Mouse (Mus musculus) olfactory bulb, adult 2 months (tissue): ENCODE measurements around the gene Neil3. TPM values are rescaled to one million over a fixed set of nuclear protein-coding genes. Genes with fewer than 3 reads are reported as not detected.
"Not testable (repeated sequence)": the region's sequence is repeated elsewhere in the genome, so short reads cannot be mapped to it uniquely, and the experiment has no call there.

Experiments used
- H3K27ac ChIP-seq: fragments of 200-500 bp; 2 replicates; pipeline ENCODE4 v1.5.1; 2012; ENCODE audit warnings: low read depth, low read length; ENCODE audit not compliant: insufficient read depth
- H3K4me1 ChIP-seq: fragments of 200-500 bp; 2 replicates; pipeline ENCODE4 v1.6.1; 2012; ENCODE audit warnings: low read length; ENCODE audit not compliant: control insufficient read depth, insufficient read depth
- H3K4me3 ChIP-seq: fragments of 200-500 bp; 2 replicates; pipeline ENCODE4 v1.5.1; 2012; ENCODE audit warnings: mild to moderate bottlenecking, low read depth, low read length, moderate library complexity; ENCODE audit not compliant: insufficient read depth
- CTCF ChIP-seq: fragments of 200-500 bp; IDR thresholded peaks from 2 replicates; pipeline ENCODE4 v1.5.1; 2012; ENCODE audit warnings: low read depth, mild to moderate bottlenecking, low read length, moderate library complexity; ENCODE audit not compliant: insufficient read depth
- POLR2A ChIP-seq: fragments of 200-500 bp; IDR thresholded peaks from 2 replicates; pipeline ENCODE4 v1.6.1; 2012; ENCODE audit warnings: mild to moderate bottlenecking, low read depth, low read length, moderate library complexity; ENCODE audit not compliant: insufficient read depth
- WGBS: fragments of 180-500 bp; shearing (Covaris S2); methylation state at CpG from one replicate; pipeline ENCODE4 v1.1.7; 2018; 5-methylcytosine and 5-hydroxymethylcytosine counted together
- polyA plus RNA-seq: library from polyadenylated mRNA; stranded (reverse); fragments of >200 nt; gene quantifications from 2 replicates; pipeline ENCODE4 v1.2.4, GENCODE M21; 2012; ENCODE audit warnings: low replicate concordance; ENCODE audit not compliant: missing spikeins, insufficient read depth, insufficient read length

Gene Neil3
- polyA plus RNA-seq, 1 experiment: not detected

DNA sequence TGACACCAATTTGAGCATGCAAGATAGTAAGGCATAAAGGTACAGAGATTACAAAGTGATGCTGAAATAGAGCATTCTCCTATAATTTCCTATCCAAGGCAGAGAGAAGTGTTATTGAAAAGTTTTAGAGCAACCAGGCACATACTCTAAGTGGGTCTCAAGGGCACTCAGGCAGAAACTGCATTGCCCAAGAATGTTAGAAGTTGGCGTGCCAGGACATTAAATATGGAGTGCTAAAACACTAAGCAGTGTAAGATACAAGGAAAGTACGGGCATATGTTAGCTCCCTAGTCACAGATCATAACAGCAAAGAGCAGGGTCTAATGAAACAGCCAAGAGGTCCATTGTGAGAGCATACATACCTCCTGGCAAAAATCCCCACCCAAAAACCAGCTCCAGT lies 65.3 kb downstream of the Neil3 start:
- Histone ChIP-seq H3K27ac (no peak overlapping the region), H3K4me3 (no peak overlapping the region), H3K4me1 (no peaks in the 10 kb centered on the region)
- no peak for TF ChIP-seq POLR2A
- no peak for TF ChIP-seq CTCF
- 79% methylated on average over 2 of the region's 2 CpGs for WGBS

DNA sequence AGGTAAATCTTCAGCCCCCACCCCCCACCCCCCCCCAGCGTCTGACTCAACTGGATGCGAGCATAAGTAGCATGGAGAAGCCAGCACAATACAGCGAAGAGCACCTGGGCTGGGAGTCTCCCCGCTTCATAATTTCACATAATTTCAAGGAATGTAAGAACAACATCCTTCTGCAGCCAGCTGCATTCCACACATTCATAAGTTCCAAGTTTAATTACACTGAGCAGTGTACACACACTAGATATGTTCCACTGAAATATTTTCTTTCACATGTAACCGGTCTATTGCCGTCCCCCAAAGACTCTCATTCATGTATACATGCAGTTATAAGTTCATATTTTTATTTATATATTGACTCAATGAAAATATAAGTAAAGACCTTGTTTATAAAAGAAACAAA lies 72.6 kb downstream of the Neil3 start:
- no peaks in the 10 kb centered on the region for H3K4me1 ChIP-seq
- WGBS: 70% methylated on average over 6 of the region's 6 CpGs
- TF ChIP-seq CTCF (no peak), POLR2A (no peak)

DNA sequence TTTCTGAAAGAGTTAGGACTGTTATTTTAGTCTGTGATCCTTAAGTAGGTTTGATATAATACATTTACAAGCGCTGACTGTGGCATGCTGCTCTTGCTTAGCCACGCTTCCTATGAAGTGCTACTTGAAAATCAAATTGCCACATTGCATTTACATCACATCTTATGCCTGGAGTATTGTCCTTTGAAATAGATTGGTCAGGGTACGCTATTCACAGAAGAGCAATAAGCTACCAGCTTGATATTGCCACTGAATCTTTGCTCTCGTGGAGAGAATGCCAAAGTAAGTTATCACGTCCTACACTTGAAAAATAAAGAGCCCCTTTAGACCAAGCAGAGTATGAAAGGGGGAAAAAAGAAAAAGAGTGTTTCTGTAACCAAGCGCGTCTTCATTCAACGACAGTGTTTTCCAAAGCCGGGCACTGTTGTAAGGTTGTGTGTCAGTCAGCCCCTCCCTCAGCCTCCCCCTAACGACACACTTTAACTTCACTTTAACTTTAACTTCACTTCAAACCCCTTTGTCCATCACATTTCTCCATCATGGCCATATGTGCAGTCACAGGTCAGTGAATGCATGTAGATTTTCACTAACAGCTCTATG lies 76.3 kb downstream of the Neil3 start:
- Histone ChIP-seq H3K27ac (no peak overlapping the region), H3K4me1 (no peaks in the 10 kb centered on the region), H3K4me3 (no peak overlapping the region)
- 75% methylated on average over 10 of the region's 10 CpGs for WGBS
- no peak for TF ChIP-seq CTCF
- no peak for TF ChIP-seq POLR2A

More for the DNA sequence above, 72.6 kb downstream of the Neil3 start:
- Histone ChIP-seq H3K4me3 (no peak overlapping the region), H3K27ac (no peak overlapping the region)

DNA sequence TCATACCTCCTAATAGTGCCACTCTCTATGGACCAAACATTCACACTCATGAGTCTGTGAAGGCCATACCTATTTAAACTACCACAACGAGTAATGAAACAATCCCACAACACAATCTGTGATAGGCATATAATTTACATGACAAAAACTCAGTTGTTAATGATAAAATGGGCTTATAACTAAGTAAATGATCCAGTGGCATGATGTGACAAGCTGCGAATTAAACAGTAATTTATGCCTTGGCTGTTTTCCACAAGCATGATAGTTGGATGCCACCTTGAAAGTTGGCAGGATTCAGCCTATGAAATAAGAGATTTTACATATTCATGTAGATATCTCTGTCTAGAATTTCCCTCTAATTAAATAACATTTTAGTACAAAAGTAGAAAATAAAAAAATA lies 99.3 kb downstream of the Neil3 start:
- 47% methylated on average over 2 of the region's 2 CpGs for WGBS
- H3K4me1 ChIP-seq: no peaks in the 10 kb centered on the region
- H3K4me3 ChIP-seq: no peak overlapping the region
- TF ChIP-seq CTCF (no peak), POLR2A (no peak)
- H3K27ac ChIP-seq: no peak overlapping the region

DNA sequence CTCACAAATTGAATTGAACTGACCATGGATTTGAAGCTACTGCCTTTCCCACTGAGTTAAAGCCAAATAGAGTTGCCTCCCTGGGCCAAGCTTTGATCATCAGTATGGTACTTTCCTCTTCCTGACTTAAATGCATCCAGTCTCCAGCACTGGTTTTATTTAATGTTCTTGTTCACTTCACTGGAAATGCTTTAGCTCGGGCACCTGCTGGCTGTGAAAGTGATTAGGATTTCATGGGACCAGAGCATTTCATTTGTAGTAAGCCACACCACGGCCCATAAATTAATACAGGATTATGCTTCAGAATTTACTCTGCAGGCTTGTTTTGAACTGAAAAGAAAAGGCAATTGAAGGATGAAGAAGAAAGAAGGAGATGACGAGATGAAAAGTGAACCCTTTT lies 100.8 kb downstream of the Neil3 start:
- not testable (repeated sequence) for H3K4me1 ChIP-seq, H3K4me3 ChIP-seq, H3K27ac ChIP-seq
- 64% methylated on average over 3 of the region's 3 CpGs for WGBS

Other genes with a start within 250 kb of the Neil3 start
- gene Aga, start 127.3 kb downstream of the Neil3 start, polyA plus RNA-seq: not detected in 2 replicates